8 mouse cellular contexts compared by ENCODE assay signal in genomic region chrX:38564542-38565175, GRCm38 (mm10). TPM values are rescaled to one million over a fixed set of nuclear protein-coding genes. Genes with fewer than 3 reads are reported as not detected.
DNase-seq lines count a peak whose midpoint lies in the region; ATAC-seq lines count a peak whose summit lies in the region.

No protein-coding gene starts in this region.

- peak; percentile 96 for ATAC-seq in hindbrain, embryonic 13.5 days (ENCODE audit: low FRiP score)

- peak overlapping the region; percentile 95 for H3K27ac ChIP-seq in hindbrain, embryonic 13.5 days

- peaks cover 4% of the 10 kb centered on the region; the same call in 1 of the 2 replicates for H3K36me3 ChIP-seq in hindbrain, embryonic 13.5 days

- peak overlapping the region; percentile 76 for H3K9ac ChIP-seq in hindbrain, embryonic 13.5 days

- H3K4me3 ChIP-seq in hindbrain, embryonic 13.5 days: peak overlapping the region; percentile 52

- peak; percentile 95 for DNase-seq in NIH3T3 (ENCODE audit: low read depth)
- peak; percentile 93 to 95 for DNase-seq in cerebellum, postnatal 10 days
- peak; percentile 84 to 86 for DNase-seq in frontal cortex, postnatal 10 days (ENCODE audit: low spot score in 2 of 2)
- peak; percentile 59 to 74 for DNase-seq in layer of hippocampus, postnatal 25 days (ENCODE audit: extremely low spot score in 1 of 2, low spot score in 1 of 2)
- peak; percentile 92 for DNase-seq in lung, postnatal 25 days (ENCODE audit: low spot score)
- DNase-seq in retina, embryonic 14.5 days (ENCODE audit: low spot score): peak; percentile 86
- DNase-seq in thymus, postnatal 4 days: peak; percentile 84

- H3K9me3 ChIP-seq in hindbrain, embryonic 13.5 days: no peaks in the 10 kb centered on the region

- H3K4me2 ChIP-seq in hindbrain, embryonic 13.5 days: peak overlapping the region; percentile 67

- peaks cover 13% of the 10 kb centered on the region for H3K4me1 ChIP-seq in hindbrain, embryonic 13.5 days (replicated peaks)

- H3K27me3 ChIP-seq in hindbrain, embryonic 13.5 days: no peaks in the 10 kb centered on the region

- 14% methylated on average over 41 of the region's 52 CpGs for WGBS in hindbrain, embryonic 13.5 days

RNA-seq across cellular contexts. Expression of gene Cul4b, which starts 11.3 kb away (rescaled TPM):
- 19.4 and 20.3 TPM in 2 replicates for polyA plus RNA-seq in hindbrain, embryonic 13.5 days (2015; fragmentation: Nextera tagmentation; extraction: Ambion mirVana)
- 10 to 100 TPM; 32.2 to 34.7 TPM for total RNA-seq in layer of hippocampus, postnatal 25 days (2021)

RNA-seq across cellular contexts. Expression of gene Mcts1, which starts 35.7 kb away (rescaled TPM):
- polyA plus RNA-seq in hindbrain, embryonic 13.5 days (2015; fragmentation: Nextera tagmentation; extraction: Ambion mirVana): 188 TPM in 2 replicates
- 10 to 100 TPM; 92.2 to 93.4 TPM for total RNA-seq in layer of hippocampus, postnatal 25 days (2021)

Comparison
In these comparisons a context has a peak if more than half of its experiments do, and no peak if none do; other contexts are left out.
1. Peak in every context shown above with its lines: DNase-seq, ATAC-seq, H3K4me3 ChIP-seq and H3K27ac ChIP-seq.